Mouse (Mus musculus): ENCODE measurements around the gene Clic5. TPM values are rescaled to one million over a fixed set of nuclear protein-coding genes. Genes with fewer than 3 reads are reported as not detected.

Clic5 gene
- total and polyA plus RNA-seq, 2 experiments: 0.15 to 0.37 TPM

DNA sequence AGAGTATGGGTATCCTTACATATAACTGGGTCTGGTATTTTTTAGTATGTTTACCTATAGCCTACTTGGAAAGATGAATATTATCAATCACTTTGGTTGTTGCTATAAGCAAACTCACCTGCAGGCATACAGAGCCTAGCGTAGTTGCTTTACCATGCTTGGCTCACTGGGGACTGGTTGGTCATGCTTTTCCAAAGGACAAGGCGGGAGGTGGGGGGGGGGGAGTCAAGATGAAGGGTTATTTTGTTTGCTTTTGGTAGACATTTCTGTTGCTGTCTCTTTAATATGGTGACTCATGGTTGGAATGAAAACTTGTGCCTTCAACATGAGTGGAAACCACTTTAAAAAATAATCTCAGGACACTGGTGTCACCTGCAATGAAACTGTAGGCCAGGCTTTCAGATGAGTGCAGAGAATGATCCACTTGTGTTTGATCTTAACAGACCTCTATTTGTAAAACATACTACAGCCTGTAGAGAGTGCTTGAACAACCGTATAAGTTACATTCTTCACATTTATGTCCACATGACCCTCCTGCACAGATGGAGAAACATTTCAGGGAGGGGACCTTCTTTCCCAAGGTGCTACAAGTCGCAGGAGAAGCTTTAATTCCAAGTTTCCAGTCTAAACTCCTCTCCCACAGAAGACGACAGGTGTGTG lies 24.7 kb downstream of the Clic5 start:
- no peak for DNase-seq (ENCODE audit: extremely low read depth, low read depth, low spot score)
- H3K36me3 ChIP-seq (ENCODE audit: control insufficient read depth, insufficient read depth, low read length): no peaks in the 10 kb centered on the region
- H3K27ac ChIP-seq (replicated peaks; ENCODE audit: insufficient read depth, low read depth, low read length): no peak overlapping the region
- no peak for TF ChIP-seq CTCF (IDR thresholded peaks at IDR 0.05; ENCODE audit: low read depth, low read length)
- no peak for TF ChIP-seq POLR2A (IDR thresholded peaks at IDR 0.05; ENCODE audit: extremely low read depth, insufficient read depth, low read length)
- H3K4me3 ChIP-seq (ENCODE audit: insufficient read depth, low read depth, low read length): no peak overlapping the region
- H3K4me1 ChIP-seq (ENCODE audit: control insufficient read depth, insufficient read depth, low read length): no peaks in the 10 kb centered on the region
- no peak overlapping the region for H3K9ac ChIP-seq (ENCODE audit: low read depth, low read length)
- no peaks in the 10 kb centered on the region for H3K79me2 ChIP-seq (ENCODE audit: control insufficient read depth, insufficient read depth, low read length)
- H3K27me3 ChIP-seq (ENCODE audit: control insufficient read depth, insufficient read depth, low read length): no peaks in the 10 kb centered on the region
- 90% methylated on average over 5 of the region's 5 CpGs for WGBS

DNA sequence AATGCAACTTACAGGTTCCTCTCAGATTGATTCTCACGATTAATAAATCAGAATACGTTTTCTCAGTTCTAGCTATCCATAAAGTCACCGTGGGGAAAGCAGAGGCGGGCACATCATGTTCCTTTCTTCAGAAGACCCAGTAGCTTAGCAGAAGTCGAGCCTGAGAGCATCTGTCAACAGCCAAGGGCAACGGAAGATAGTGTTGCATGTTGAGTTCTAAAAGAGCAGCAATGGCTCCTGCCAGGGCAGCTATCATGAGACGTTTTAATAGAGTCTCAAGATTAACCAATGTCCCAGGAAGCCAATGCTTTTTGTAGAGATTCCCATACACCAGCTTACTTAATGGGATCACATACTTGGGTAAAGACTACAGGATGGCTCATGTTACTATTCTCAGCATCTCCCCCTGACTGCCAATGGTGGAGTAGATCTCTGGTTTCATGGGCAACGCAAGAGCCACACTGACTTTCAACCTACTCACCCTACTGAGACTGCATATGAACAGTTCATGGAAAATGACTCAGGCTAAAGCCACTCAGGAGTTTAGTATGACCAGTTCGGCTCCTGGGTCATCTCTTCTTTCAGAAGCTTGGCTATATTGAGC lies 26.9 kb downstream of the Clic5 start:
- Histone ChIP-seq H3K9ac (ENCODE audit: low read depth, low read length) (no peak overlapping the region), H3K36me3 (ENCODE audit: control insufficient read depth, insufficient read depth, low read length) (no peaks in the 10 kb centered on the region), H3K4me3 (ENCODE audit: insufficient read depth, low read depth, low read length) (no peak overlapping the region), H3K4me1 (ENCODE audit: control insufficient read depth, insufficient read depth, low read length) (no peaks in the 10 kb centered on the region), H3K27ac (replicated peaks; ENCODE audit: insufficient read depth, low read depth, low read length) (no peak overlapping the region), H3K79me2 (ENCODE audit: control insufficient read depth, insufficient read depth, low read length) (no peaks in the 10 kb centered on the region), H3K27me3 (ENCODE audit: control insufficient read depth, insufficient read depth, low read length) (no peaks in the 10 kb centered on the region)
- WGBS: 90% methylated on average over 9 of the region's 9 CpGs
- TF ChIP-seq POLR2A (IDR thresholded peaks at IDR 0.05; ENCODE audit: extremely low read depth, insufficient read depth, low read length): no peak
- no peak for TF ChIP-seq CTCF (IDR thresholded peaks at IDR 0.05; ENCODE audit: low read depth, low read length)
- DNase-seq (ENCODE audit: extremely low read depth, low read depth, low spot score): no peak

DNA sequence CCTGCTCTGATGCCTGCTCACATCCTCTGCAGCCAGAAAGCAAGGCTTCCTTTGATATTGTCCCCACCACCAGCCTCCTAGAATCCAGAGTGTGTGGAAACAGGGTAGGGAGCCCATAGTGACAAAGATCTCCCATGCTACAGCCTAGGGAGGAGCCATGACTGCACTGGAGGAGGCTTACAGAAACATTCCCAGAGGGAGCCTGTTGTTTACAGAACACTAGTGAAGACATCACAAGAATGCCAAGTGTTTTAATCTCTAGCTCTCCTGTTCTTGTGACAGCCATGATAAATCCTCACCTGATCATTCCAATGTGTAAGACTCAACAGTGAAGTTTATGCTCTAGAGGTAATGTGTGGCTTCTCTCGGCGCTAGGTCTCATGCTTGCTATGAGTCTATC lies 28.8 kb downstream of the Clic5 start:
- no peaks in the 10 kb centered on the region for H3K79me2 ChIP-seq (ENCODE audit: control insufficient read depth, insufficient read depth, low read length)
- H3K4me1 ChIP-seq (ENCODE audit: control insufficient read depth, insufficient read depth, low read length): no peaks in the 10 kb centered on the region
- no peak overlapping the region for H3K4me3 ChIP-seq (ENCODE audit: insufficient read depth, low read depth, low read length)
- TF ChIP-seq POLR2A (IDR thresholded peaks at IDR 0.05; ENCODE audit: extremely low read depth, insufficient read depth, low read length) (no peak), CTCF (IDR thresholded peaks at IDR 0.05; ENCODE audit: low read depth, low read length) (no peak)
- 64% methylated on average over 2 of the region's 2 CpGs for WGBS
- no peak overlapping the region for H3K9ac ChIP-seq (ENCODE audit: low read depth, low read length)
- no peak overlapping the region for H3K27ac ChIP-seq (replicated peaks; ENCODE audit: insufficient read depth, low read depth, low read length)
- H3K36me3 ChIP-seq (ENCODE audit: control insufficient read depth, insufficient read depth, low read length): no peaks in the 10 kb centered on the region
- no peaks in the 10 kb centered on the region for H3K27me3 ChIP-seq (ENCODE audit: control insufficient read depth, insufficient read depth, low read length)
- no peak for DNase-seq (ENCODE audit: extremely low read depth, low read depth, low spot score)

DNA sequence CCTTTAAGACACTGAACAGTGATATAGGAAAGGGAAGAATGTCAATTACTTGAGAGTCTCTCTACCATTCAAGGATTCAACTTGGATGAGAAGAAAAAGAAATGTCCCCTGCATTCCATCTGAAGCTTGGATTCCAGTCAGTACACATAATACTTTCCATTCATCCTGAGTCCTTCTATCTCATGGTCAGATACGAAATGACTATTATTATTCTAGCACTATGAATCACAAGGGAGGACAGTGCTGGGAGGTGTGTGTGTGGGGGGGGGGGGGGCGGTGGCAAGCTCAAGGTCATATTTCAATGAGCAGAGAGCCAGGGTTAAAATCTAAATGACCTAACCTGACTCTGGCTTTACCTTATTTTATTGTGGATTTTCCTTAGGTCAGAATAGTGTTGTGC lies 31.6 kb downstream of the Clic5 start:
- H3K27me3 ChIP-seq (ENCODE audit: control insufficient read depth, insufficient read depth, low read length): no peaks in the 10 kb centered on the region
- H3K36me3 ChIP-seq (ENCODE audit: control insufficient read depth, insufficient read depth, low read length): no peaks in the 10 kb centered on the region
- H3K4me3 ChIP-seq (ENCODE audit: insufficient read depth, low read depth, low read length): no peak overlapping the region
- no peak overlapping the region for H3K9ac ChIP-seq (ENCODE audit: low read depth, low read length)
- H3K79me2 ChIP-seq (ENCODE audit: control insufficient read depth, insufficient read depth, low read length): no peaks in the 10 kb centered on the region
- H3K4me1 ChIP-seq (ENCODE audit: control insufficient read depth, insufficient read depth, low read length): no peaks in the 10 kb centered on the region
- TF ChIP-seq POLR2A (IDR thresholded peaks at IDR 0.05; ENCODE audit: extremely low read depth, insufficient read depth, low read length): no peak
- no peak for TF ChIP-seq CTCF (IDR thresholded peaks at IDR 0.05; ENCODE audit: low read depth, low read length)
- no peak overlapping the region for H3K27ac ChIP-seq (replicated peaks; ENCODE audit: insufficient read depth, low read depth, low read length)
- 87% methylated on average over 2 of the region's 2 CpGs for WGBS
- no peak for DNase-seq (ENCODE audit: extremely low read depth, low read depth, low spot score)

DNA sequence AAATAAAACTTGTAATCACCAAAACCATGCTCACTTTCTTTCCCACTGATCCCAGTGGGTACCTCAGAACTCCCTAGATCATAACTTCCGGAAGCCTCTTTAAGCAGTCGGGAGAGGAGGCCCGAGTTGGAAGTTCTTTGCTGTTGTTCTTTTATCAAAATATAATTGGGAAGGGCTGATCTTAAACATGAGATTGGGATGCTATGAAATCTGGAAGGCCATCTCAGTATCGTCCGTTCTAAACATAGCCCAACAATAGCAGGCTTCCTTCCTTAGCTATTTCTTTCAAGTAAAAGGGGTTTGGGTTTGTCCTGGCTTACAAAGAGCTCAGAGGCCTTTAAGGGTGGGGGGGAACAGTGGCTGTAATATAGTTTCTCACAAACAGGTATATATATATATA lies 40.0 kb downstream of the Clic5 start:
- Histone ChIP-seq H3K4me1 (ENCODE audit: control insufficient read depth, insufficient read depth, low read length) (no peaks in the 10 kb centered on the region), H3K27me3 (ENCODE audit: control insufficient read depth, insufficient read depth, low read length) (no peaks in the 10 kb centered on the region), H3K79me2 (ENCODE audit: control insufficient read depth, insufficient read depth, low read length) (no peaks in the 10 kb centered on the region), H3K36me3 (ENCODE audit: control insufficient read depth, insufficient read depth, low read length) (no peaks in the 10 kb centered on the region), H3K9ac (ENCODE audit: low read depth, low read length) (no peak overlapping the region), H3K27ac (replicated peaks; ENCODE audit: insufficient read depth, low read depth, low read length) (no peak overlapping the region), H3K4me3 (ENCODE audit: insufficient read depth, low read depth, low read length) (no peak overlapping the region)
- WGBS: 80% methylated on average over 5 of the region's 5 CpGs
- TF ChIP-seq POLR2A (IDR thresholded peaks at IDR 0.05; ENCODE audit: extremely low read depth, insufficient read depth, low read length) (no peak), CTCF (IDR thresholded peaks at IDR 0.05; ENCODE audit: low read depth, low read length) (no peak)
- no peak for DNase-seq (ENCODE audit: extremely low read depth, low read depth, low spot score)

DNA sequence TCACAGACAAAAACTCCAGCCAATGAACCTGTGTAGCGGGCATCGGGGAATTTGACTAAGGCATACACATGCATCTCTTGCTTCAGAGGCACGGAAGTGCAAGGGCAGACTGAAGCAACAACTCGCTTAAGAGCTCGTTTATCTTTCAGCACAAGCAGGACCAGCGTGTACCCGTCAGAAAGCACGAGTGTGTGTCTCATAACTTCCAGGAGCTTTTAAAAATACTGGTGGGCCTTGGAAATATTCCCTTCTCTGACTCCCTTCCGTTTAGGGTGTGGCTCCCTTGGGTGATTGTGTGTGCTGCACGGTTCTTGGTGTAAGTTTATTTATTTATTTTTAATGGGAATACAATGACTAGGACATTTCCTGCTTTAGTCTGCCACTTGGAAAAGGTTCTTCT lies 41.7 kb downstream of the Clic5 start:
- H3K36me3 ChIP-seq (ENCODE audit: control insufficient read depth, insufficient read depth, low read length): no peaks in the 10 kb centered on the region
- no peaks in the 10 kb centered on the region for H3K4me1 ChIP-seq (ENCODE audit: control insufficient read depth, insufficient read depth, low read length)
- H3K9ac ChIP-seq (ENCODE audit: low read depth, low read length): no peak overlapping the region
- no peak for DNase-seq (ENCODE audit: extremely low read depth, low read depth, low spot score)
- H3K27me3 ChIP-seq (ENCODE audit: control insufficient read depth, insufficient read depth, low read length): no peaks in the 10 kb centered on the region
- no peak overlapping the region for H3K27ac ChIP-seq (replicated peaks; ENCODE audit: insufficient read depth, low read depth, low read length)
- no peaks in the 10 kb centered on the region for H3K79me2 ChIP-seq (ENCODE audit: control insufficient read depth, insufficient read depth, low read length)
- TF ChIP-seq POLR2A (IDR thresholded peaks at IDR 0.05; ENCODE audit: extremely low read depth, insufficient read depth, low read length): no peak
- no peak for TF ChIP-seq CTCF (IDR thresholded peaks at IDR 0.05; ENCODE audit: low read depth, low read length)
- 76% methylated on average over 10 of the region's 10 CpGs for WGBS
- H3K4me3 ChIP-seq (ENCODE audit: insufficient read depth, low read depth, low read length): no peak overlapping the region
